Mouse (Mus musculus): ENCODE measurements around the gene Lrp6.

Gene Lrp6

DNA sequence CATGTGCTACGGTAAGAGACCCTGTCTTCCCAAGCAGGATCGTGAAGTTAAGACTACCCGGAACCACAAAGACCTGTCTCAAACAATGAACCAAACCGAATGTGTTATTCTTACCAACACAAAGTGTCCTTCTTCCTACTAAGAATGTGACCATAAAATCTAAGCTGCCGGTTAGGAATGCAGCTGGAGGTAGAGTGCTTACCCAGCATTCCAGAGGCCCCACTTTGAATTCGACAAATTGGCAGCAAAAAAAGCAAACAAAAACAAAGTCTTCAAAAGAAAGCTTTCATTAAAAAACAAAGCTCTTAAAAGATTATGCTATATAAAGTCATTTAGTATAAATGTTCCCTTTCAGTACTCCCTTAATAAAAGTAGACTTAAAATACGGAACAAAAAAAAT, 31.6 kb downstream of the Lrp6 start:
- in situ Hi-C loops (cut with MboI, MseI), result loop anchor here (25.0 kb wide), 1 partner anchor 1702 kb away; no protein-coding TSS in a partner anchor

DNA sequence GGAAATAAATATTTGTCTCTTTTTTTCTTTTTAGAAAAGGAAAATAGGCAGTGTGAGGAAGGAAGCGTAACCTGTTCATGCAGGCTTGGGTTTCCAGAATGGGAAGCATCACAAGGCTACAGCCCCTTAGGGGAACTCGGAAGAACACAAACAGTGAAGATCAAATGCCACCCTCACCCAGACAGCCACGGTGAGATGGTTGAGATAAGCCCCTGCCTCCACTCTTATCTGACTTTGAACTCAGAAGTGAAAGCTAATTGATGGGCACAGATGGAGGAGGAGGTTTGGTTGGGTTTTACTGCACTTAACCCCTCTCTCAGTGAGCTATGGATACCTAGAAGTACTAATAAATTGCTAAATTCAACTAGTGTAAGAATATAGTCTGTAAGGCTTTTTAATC, 33.7 kb downstream of the Lrp6 start:
- in situ Hi-C loops (cut with MboI, MseI), result loop anchor here (25.0 kb wide), 1 partner anchor 1704 kb away; no protein-coding TSS in a partner anchor

DNA sequence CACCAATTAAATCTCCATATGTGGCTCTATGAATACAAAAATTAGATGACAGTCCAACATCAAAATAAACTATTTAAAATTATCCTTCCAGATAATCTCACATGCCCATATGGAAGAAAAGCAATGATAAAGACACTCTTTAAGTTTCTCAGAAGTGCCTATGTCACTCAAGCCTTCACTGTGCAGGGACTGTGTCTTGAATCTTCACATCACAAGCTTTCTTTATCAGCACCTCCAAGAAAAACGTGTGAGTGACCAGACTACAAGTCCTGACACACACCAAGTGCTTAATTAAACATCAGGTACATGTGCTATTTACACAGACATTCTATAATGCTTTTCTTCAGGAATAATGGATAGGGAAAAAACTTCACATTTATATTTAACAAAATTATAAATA, 34.8 kb downstream of the Lrp6 start:
- in situ Hi-C loops (cut with MboI, MseI), result loop anchor here (25.0 kb wide), 1 partner anchor 1705 kb away; no protein-coding TSS in a partner anchor

DNA sequence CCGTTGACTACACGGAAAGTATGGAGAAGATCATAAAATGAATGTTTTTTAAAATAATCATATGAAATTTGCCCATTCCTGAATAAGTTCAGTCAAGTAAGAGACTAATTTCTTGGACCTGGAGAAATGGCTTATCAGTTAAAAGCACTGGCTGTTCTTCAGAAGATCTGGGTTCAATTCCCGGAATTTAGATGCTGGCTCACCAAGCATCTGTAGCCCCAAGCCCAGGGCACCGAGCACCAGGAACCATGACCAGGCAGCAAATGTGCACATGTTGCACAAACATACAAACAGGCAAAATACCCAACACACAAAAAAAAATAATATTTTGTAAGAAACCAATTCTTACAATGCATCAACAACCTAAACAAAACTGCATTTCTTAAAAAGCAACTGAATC, 37.4 kb downstream of the Lrp6 start:
- in situ Hi-C loops (cut with MboI, MseI), result loop anchor here (25.0 kb wide), 1 partner anchor 1708 kb away; no protein-coding TSS in a partner anchor

DNA sequence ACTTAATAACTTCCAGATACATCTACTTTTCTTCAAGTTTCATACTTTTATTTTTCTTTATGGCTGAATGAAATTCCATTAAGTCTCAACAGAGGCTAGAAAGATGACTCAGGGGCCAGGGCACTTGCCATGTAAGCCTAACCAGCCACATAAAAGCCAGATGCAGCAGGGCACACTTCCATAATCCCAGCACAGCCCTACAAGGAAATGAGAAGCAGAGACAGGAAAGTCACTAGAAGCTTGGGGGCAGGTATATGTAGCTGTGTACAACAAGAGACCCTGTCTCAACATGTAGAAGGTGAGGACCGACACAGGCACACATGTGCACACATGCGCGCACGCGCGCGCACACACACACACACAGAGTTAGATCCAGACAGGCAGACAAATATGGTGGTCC, 38.4 kb downstream of the Lrp6 start:
- in situ Hi-C loops (cut with MboI, MseI), result loop anchor here (25.0 kb wide), 1 partner anchor 1709 kb away; no protein-coding TSS in a partner anchor

DNA sequence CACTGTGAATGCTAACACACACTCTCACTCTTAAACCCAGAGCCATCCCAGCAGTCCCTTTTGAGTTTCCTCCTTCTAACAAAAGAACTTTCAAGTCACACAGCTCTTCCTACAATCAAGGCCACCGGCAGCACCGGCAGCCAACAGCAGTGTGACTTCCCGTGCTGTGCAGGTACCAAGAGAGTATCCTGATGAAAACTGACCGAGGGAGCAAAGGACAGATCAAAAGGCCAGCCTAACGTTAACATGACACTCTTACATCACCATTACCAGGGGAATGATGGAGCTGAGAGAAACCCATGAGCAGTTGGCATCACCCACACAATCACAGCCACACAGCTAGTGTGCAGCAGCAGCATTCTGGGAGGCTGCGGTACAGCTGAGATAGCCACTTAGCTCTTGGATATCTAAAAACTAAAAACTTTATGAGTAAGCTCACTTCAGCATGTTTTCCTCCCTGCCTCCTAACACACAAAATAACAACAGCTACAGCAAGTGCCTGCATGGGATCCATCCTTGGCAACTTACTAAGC, 39.1 kb downstream of the Lrp6 start:
- in situ Hi-C loops (cut with MboI, MseI), result loop anchor here (25.0 kb wide), 1 partner anchor 1710 kb away; no protein-coding TSS in a partner anchor

DNA sequence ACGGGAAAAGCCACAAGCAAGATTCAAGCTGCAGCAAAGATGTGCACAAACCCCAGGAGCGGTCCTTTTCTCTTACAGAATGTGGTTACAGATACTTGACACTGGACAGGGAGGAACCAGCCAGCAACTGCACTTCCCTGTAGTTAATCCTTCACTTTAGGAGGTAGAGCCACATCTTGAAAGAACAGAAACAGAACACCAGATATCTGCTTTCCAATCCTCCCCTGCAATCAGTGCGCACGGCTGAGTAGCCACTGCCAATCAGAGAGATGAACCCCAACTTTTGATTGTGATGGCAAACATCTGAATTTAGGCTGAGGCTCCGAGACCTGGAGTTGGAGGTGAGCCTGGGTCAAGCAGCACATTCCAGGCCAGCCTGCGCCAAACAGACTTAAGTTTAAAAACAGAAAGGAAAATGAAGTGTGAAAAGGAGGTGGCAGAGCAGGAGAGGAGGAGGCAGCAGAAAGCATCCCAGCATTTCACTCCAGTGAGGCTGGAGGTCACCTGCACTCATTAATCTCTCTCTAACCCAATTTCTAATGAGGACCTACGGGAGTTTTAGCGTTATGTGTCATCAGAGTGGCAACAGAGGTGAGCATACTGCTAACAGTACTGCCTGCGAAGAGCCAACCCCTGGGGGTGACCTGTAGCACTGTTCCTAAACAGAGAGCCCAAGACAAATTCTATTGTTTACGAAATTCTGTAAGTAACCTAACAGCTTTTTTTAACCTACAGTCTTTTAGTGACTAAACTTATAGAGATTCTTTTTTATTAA, 39.8 kb downstream of the Lrp6 start:
- in situ Hi-C loops (cut with MboI, MseI), result loop anchor here (25.0 kb wide), 1 partner anchor 1710 kb away; no protein-coding TSS in a partner anchor

DNA sequence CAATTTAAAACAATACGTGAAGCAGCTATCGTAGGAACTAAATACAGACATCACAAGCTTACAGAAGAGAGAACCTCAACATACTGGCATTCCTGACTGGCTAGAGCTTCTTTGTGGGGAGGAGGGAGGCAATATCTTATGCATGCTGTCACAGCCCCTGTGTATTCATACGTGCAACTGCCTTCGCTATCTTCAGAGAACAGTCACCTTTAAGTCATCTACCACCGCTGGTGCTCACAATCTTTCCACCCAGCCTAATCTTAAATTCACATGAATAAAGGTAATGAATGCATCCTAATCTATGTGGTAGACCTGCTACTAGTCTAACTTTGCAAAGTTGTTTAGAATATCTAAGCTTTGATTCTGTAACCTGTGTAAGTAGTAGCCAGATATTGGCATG, 40.5 kb downstream of the Lrp6 start:
- in situ Hi-C loops (cut with MboI, MseI), result loop anchor here (25.0 kb wide), 1 partner anchor 1711 kb away; no protein-coding TSS in a partner anchor

DNA sequence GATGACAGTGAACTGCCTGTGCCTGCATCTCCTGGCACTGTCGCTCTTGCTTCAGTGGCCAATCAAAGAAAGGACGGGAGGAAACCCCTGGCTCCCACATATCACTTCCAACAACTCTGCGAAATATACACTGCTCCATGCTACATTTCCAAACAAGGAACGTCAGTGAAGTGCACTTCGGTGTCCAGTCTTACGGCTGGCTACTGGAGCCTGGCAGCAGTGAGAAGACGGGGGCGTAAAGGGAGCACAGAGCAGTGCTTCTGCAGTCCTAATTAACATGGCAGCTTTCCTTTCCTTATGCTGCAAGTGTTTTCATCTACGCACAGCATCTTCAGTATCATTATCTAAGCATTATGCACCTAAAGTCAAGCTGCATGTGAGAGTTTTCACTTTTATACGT, 45.4 kb downstream of the Lrp6 start:
- in situ Hi-C loops (cut with MboI, MseI), result no loop called here

DNA sequence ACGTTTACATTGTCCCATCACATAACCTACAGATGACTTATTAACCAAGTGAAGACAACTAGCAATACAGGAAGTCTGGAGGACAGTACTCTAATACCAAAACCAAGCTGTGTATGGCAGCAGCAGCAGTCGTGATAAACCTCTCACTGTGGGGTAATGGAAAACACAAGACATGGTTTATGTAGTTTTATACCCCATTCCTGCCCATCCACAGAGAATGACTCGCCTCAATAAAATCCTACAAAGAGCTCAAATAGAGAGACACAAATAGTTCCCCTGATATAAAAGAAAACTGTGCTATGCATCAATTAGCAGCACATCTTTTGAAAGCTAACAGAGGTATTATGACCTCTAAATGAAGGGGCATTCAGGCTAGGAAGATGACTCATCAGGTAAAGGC, 45.9 kb downstream of the Lrp6 start:
- in situ Hi-C loops (cut with MboI, MseI), result no loop called here

DNA sequence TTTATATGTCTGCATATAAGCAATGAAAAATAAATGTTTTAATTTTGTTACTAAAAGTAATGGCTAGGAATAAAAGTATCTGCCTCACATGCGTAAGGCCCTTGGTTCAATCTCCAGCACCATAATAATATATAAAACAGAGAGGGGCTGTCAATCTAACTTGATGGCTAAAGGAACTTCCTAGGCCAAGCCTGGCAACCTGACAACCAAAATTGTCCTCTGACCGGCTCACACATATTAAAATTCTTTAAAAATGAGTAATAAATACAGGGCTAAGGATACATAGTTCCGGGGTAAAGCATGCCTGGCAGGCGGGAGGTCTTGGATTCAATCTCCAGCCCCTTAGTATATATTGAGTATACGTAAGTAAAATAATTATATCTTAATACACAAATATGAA, 48.3 kb downstream of the Lrp6 start:
- in situ Hi-C loops (cut with MboI, MseI), result no loop called here

DNA sequence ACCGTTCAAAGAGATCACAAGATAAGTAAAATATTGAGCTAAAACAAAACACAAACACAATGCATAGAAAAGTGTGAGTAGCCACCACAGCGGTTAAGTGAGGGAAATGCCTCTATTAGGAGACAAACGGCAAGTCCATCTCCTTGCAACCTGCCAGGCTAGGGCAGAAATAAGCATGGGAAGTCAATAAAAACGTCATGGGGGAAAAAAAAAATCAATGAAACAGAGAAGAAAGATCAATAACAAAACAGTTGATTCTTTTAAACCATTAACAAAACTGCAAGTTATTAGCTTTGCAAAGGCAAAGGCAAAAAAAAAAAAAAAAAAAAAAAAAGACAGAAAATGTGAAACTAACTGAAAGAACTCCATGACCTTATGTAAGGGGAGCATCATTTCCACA, 49.6 kb downstream of the Lrp6 start:
- in situ Hi-C loops (cut with MboI, MseI), result no loop called here

DNA sequence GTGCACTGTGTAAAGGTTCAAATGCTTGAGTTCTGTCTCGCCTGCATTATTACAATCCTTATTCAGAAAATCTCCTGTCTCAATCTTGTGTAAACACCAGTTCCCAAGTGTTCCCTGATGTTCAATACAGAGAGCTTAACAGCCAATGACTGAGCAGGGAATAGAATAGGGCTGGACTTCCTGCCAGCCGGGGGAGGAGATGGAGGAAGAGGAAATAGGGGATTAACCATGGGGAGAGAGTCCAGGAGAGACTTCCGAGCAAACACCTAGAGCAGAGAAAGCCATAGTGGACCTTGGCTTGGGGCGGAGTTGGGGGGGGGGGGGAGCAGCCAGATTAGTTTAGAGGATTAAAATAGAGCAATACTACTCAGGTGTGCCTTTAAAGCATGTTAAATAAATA, 51.3 kb downstream of the Lrp6 start:
- in situ Hi-C loops (cut with MboI, MseI), result no loop called here

DNA sequence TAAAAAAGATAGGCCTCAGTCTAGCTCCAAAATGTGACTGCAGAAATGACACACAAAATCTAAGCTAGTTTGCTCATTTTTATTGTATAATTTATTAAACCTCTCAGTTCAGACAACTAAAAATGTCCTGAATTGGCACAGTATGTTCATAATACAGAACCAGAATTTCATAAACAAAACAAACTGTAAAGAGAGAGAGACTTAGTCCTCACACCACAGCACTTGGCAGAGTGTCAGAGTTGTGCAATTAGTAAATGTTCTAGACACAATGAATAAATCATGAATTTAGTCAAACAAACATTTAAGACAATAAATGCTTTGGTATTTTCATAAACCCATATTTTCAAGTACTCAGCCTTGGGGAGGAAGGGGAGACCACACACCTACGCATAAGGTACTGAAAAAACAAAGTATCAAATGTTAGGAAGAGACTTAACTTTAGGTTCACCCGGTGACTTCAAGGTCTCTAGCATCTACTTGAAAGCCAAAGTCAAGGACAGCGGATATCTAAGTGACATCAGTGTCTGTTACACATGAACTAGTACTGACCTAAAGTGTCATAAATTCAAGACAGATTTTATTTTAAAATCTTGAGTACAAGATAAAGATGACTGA, 52.8 kb downstream of the Lrp6 start:
- in situ Hi-C loops (cut with MboI, MseI), result loop anchor here (5.0 kb wide), 1 partner anchor 47 kb away; no protein-coding TSS in a partner anchor

DNA sequence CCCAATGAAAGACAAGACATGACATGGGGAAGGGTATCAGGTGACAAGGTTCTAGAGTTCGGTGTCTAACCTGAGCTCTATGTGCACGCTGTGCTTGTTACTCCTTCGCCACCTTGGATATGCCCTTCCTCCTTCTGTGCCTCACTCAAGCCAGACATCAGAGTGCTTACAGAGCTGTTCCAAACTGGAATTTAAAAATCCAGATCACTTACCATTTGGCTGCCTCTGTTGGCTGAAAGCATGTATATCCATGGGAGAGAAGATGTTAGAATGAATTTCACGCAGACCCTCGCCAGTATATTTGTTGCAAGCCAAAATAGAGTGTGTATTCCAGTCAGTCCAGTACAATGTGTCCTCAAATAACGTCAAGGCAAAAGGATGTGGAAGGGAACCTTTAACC, 53.8 kb downstream of the Lrp6 start:
- in situ Hi-C loops (cut with MboI, MseI), result loop anchor here (5.0 kb wide), 1 partner anchor 46 kb away; no protein-coding TSS in a partner anchor

DNA sequence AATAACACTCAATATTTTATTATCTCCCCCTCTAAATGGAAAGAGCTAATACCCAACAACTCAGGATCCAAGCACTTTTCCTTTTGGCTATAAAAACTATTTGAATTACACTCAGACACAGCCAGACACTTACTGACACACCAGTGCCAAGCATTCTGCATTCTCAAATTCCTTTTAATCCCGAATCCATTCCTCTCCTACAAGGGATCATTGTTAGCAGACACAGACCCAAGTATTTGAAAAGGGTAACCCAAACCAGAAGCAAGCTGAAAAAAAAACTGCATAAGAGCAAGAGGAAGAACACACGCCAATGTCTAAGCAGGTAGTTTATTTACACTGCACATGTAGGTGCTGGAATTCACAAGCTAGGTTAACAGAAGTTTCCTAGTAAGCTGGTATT, 54.3 kb downstream of the Lrp6 start:
- in situ Hi-C loops (cut with MboI, MseI), result loop anchor here (5.0 kb wide), 1 partner anchor 45 kb away; no protein-coding TSS in a partner anchor

DNA sequence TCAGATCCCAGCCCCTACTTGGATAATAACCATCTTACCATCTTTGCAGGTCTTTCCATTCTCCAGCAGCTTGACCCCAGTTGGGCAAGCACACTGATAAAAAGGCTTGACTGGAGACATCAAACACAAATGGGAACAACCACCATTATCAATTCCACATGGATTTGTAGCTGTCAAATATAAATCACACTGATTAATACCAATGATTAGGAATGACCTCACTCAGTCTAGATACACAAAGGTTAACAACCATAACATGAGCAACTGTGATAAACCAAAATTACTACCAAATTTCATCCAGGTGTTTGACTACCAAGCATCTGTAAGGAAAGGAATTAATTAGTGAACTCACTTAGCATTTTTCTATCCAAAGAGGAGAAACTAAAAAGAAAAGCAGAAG, 55.6 kb downstream of the Lrp6 start:
- in situ Hi-C loops (cut with MboI, MseI), result loop anchor here (5.0 kb wide), 1 partner anchor 44 kb away; no protein-coding TSS in a partner anchor

DNA sequence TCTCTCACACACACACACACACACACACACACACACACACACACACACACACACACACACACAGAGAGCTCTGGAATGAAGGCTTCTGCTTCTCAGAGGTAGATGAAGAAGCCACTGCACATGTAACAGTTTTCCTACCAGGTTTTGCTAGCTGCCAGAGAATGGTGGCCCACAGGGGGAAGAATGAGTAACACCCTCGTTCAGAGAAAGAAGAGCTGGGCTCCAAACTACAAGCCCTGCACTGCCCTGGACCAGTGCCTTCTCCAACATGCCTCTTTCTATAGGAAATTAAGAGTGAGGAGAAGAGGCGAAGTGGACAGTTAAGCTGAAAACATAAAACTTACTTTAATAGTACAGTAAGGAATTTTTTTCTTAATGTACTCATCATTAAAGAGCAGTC, 56.5 kb downstream of the Lrp6 start:
- in situ Hi-C loops (cut with MboI, MseI), result loop anchor here (5.0 kb wide), 1 partner anchor 43 kb away; no protein-coding TSS in a partner anchor

DNA sequence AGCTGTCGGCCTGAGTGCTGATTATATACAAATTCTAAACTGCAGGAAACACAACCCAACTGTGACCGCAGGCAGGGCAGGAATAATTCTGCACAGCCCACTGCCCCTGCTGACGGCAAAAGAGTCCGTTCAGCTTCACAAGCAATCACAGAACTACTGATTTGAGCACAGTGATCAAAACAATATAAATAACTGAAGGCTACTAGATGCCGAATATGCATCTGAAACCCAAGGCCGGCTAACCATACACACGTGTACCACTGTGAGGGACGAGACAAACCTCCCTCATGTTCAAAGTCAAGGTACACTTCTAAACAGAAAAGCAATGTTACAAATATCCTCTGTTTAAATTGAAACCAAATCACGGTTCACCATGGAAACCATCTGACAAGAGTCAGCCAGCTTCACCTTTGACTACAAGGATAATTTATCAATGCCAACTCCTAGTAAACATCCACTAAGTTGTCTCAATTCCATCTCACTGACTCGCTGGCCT, 57.0 kb downstream of the Lrp6 start:
- in situ Hi-C loops (cut with MboI, MseI), result loop anchor here (5.0 kb wide), 1 partner anchor 42 kb away; no protein-coding TSS in a partner anchor

DNA sequence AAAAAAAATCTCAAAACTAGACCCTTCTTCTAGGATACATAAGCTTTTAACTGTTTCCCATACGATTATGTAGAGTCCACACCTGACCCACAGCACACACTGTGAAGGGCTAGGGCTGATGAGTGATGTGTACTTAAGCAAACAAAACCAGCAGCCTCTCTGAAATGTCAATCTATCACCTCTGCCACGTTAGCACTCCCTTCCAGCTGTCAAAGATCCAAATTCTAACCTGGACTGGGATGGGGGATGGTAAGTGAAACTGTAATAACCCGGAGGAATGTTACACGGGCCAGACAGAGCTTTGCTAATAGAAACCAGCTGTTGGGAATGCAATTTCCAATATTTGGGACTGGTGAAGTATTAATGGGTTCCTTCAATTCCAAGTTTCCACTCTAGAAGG, 61.9 kb downstream of the Lrp6 start:
- in situ Hi-C loops (cut with MboI, MseI), result no loop called here

DNA sequence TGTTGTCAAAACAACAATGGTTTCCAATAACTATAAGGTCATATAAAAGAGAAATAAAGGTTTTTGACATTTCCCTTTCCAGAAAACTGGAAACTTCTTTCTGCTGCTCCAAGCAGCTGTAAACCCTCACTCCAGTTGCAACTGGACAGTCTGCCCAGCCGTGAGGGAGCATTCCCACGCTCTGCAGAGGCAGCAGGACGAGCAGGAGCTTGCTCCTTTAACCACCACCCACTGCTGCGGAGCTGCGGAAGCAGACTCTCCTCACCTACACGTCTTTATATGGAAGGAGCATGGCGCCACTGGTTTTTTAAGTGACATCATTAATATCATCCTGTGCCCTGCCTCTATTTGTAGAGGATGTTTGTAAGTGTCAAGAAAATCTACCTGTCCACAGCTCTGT, 64.4 kb downstream of the Lrp6 start:
- in situ Hi-C loops (cut with MboI, MseI), result no loop called here

All from T-helper 2 cell (primary cell).